Mouse (Mus musculus) hindbrain, postnatal 0 days (tissue): ENCODE measurements around the gene Ppfibp2. TPM values are rescaled to one million over a fixed set of nuclear protein-coding genes. Genes with fewer than 3 reads are reported as not detected.

ENCODE experiments used
- ATAC-seq: fragments of 200-750 bp; cut with Nextera tagmentation; 2 replicates; pipeline ENCODE4 v1.8.0; 2017; ENCODE audit warnings: mild to moderate bottlenecking, moderate TSS enrichment, moderate library complexity
- DNase-seq: peaks from one replicate; pipeline ENCODE4 v3.0.0-alpha.2; 2015; ENCODE audit warnings: low spot score
- H3K27ac ChIP-seq: fragments of 300-500 bp; sonication (generic); 2 replicates; pipeline ENCODE4 v1.5.1; 2014; ENCODE audit warnings: mild to moderate bottlenecking
- H3K27me3 ChIP-seq: fragments of 300-500 bp; sonication (generic); 2 replicates; pipeline ENCODE4 v1.6.1; 2014; ENCODE audit warnings: low read length, mixed read lengths; ENCODE audit not compliant: insufficient read depth
- H3K36me3 ChIP-seq: fragments of 300-500 bp; sonication (generic); 2 replicates; pipeline ENCODE4 v1.6.1; 2014; ENCODE audit warnings: low read length, mixed read lengths; ENCODE audit not compliant: insufficient read depth
- H3K4me1 ChIP-seq: fragments of 300-500 bp; sonication (generic); 2 replicates; pipeline ENCODE4 v1.6.1; 2014; ENCODE audit warnings: antibody characterized with exemption, low read length, mixed read lengths; ENCODE audit not compliant: insufficient read depth
- H3K4me2 ChIP-seq: fragments of 300-500 bp; sonication (generic); 2 replicates; pipeline ENCODE4 v1.6.1; 2014; ENCODE audit warnings: low read depth, mild to moderate bottlenecking, low read length, moderate library complexity, mixed read lengths
- H3K4me3 ChIP-seq: fragments of 300-500 bp; sonication (generic); 2 replicates; pipeline ENCODE4 v1.5.1; 2014; ENCODE audit warnings: low read length
- H3K9ac ChIP-seq: fragments of 300-500 bp; sonication (generic); replicated peaks from 2 replicates; pipeline ENCODE4 v1.6.1; 2014; ENCODE audit warnings: mild to moderate bottlenecking, low read length, moderate library complexity, mixed read lengths
- H3K9me3 ChIP-seq: fragments of 300-500 bp; sonication (generic); 2 replicates; pipeline ENCODE4 v1.6.1; 2016; ENCODE audit warnings: low read length, mixed read lengths
- CTCF ChIP-seq: IDR thresholded peaks from 2 replicates; pipeline ENCODE4 v1.5.1; 2016; ENCODE audit warnings: antibody characterized with exemption, control low read depth, low read depth
- WGBS: fragments of 180-500 bp; shearing (Covaris S2); extraction: QIAGEN DNeasy Blood & Tissue Kit; methylation state at CpG from one replicate; pipeline ENCODE4 v1.1.7; 2014; 5-methylcytosine and 5-hydroxymethylcytosine counted together
- polyA plus RNA-seq: library from polyadenylated mRNA; unstranded; fragments of >200 nt; fragmentation: Nextera tagmentation; extraction: Ambion mirVana; gene quantifications from 2 replicates; pipeline ENCODE4 v1.2.1, GENCODE M21; 2015
- total RNA-seq: library from RNA; depleted of rRNA; stranded (reverse); fragments of >200 nt; gene quantifications from 2 replicates; pipeline ENCODE4 v1.2.3, GENCODE M21; 2014

Ppfibp2 gene
- total and polyA plus RNA-seq, 2 experiments from 2014 or later = 2.3 to 3.4 TPM

GRCm38 (mm10) chr7:107722536-107722935 is 127.5 kb downstream of the Ppfibp2 start:
- no peaks in the 10 kb centered on the region for H3K27me3 ChIP-seq
- H3K4me2 ChIP-seq = no peak overlapping the region
- 91% methylated on average over 4 of the region's 4 CpGs for WGBS
- no peaks in the 10 kb centered on the region for H3K9me3 ChIP-seq
- DNase-seq (no peak), ATAC-seq (no peak)
- H3K36me3 ChIP-seq = no peaks in the 10 kb centered on the region
- H3K4me1 ChIP-seq = no peaks in the 10 kb centered on the region
- H3K9ac ChIP-seq = no peak overlapping the region
- H3K27ac ChIP-seq = no peak overlapping the region
- TF ChIP-seq CTCF = no peak
- no peak overlapping the region for H3K4me3 ChIP-seq

GRCm38 (mm10) chr7:107727538-107727937 is 132.5 kb downstream of the Ppfibp2 start:
- no peak for TF ChIP-seq CTCF
- Histone ChIP-seq H3K9me3 (no peaks in the 10 kb centered on the region), H3K9ac (no peak overlapping the region), H3K36me3 (no peaks in the 10 kb centered on the region), H3K27me3 (no peaks in the 10 kb centered on the region), H3K27ac (no peak overlapping the region), H3K4me1 (no peaks in the 10 kb centered on the region), H3K4me2 (no peak overlapping the region), H3K4me3 (no peak overlapping the region)
- 73% methylated on average over 3 of the region's 3 CpGs for WGBS
- DNase-seq (no peak), ATAC-seq (no peak)

- H3K4me3 ChIP-seq = no peak overlapping the region
- no peaks in the 10 kb centered on the region for H3K4me1 ChIP-seq
- no peak overlapping the region for H3K4me2 ChIP-seq
- no peak overlapping the region for H3K9ac ChIP-seq
- H3K27me3 ChIP-seq = no peaks in the 10 kb centered on the region
- H3K27ac ChIP-seq = no peak overlapping the region
- no peaks in the 10 kb centered on the region for H3K9me3 ChIP-seq
- H3K36me3 ChIP-seq = no peaks in the 10 kb centered on the region
- WGBS = 81% methylated on average over 9 of the region's 10 CpGs
- no peak for DNase-seq
- TF ChIP-seq CTCF = no peak
- ATAC-seq = no peak
These were observed 135.6 kb downstream of the Ppfibp2 start for GRCm38 (mm10) chr7:107730587-107730986.

GRCm38 (mm10) chr7:107733162-107733561 is 138.2 kb downstream of the Ppfibp2 start:
- H3K36me3 ChIP-seq = no peaks in the 10 kb centered on the region
- no peaks in the 10 kb centered on the region for H3K4me1 ChIP-seq
- TF ChIP-seq CTCF = no peak
- no peak overlapping the region for H3K27ac ChIP-seq
- no peaks in the 10 kb centered on the region for H3K27me3 ChIP-seq
- no peak overlapping the region for H3K4me2 ChIP-seq
- DNase-seq = no peak
- no peak for ATAC-seq
- no peaks in the 10 kb centered on the region for H3K9me3 ChIP-seq
- 61% methylated on average over 2 of the region's 2 CpGs for WGBS
- H3K9ac ChIP-seq = no peak overlapping the region
- H3K4me3 ChIP-seq = no peak overlapping the region

GRCm38 (mm10) chr7:107738726-107739125 is 143.7 kb downstream of the Ppfibp2 start:
- peak; percentile 53; the same call in 1 of the 2 replicates for ATAC-seq
- TF ChIP-seq CTCF = peak; percentile 65
- Histone ChIP-seq H3K4me3 (no peak overlapping the region), H3K36me3 (no peaks in the 10 kb centered on the region), H3K27me3 (no peaks in the 10 kb centered on the region), H3K9ac (no peak overlapping the region), H3K27ac (no peak overlapping the region), H3K9me3 (no peaks in the 10 kb centered on the region), H3K4me2 (no peak overlapping the region), H3K4me1 (no peaks in the 10 kb centered on the region)
- WGBS = 32% methylated on average over 2 of the region's 2 CpGs
- peak; percentile 71 for DNase-seq

GRCm38 (mm10) chr7:107742963-107743465 is 148.0 kb downstream of the Ppfibp2 start:
- H3K27ac ChIP-seq = no peak overlapping the region
- H3K36me3 ChIP-seq = no peaks in the 10 kb centered on the region
- ATAC-seq (no peak), DNase-seq (no peak)
- H3K9me3 ChIP-seq = no peaks in the 10 kb centered on the region
- no peak overlapping the region for H3K4me3 ChIP-seq
- no peak for TF ChIP-seq CTCF
- no peak overlapping the region for H3K4me2 ChIP-seq
- no peak overlapping the region for H3K9ac ChIP-seq
- 81% methylated on average over 10 of the region's 10 CpGs for WGBS
- H3K4me1 ChIP-seq = no peaks in the 10 kb centered on the region
- H3K27me3 ChIP-seq = no peaks in the 10 kb centered on the region

GRCm38 (mm10) chr7:107744454-107744853 is 149.4 kb downstream of the Ppfibp2 start:
- 89% methylated on average over 4 of the region's 4 CpGs for WGBS
- Histone ChIP-seq H3K27ac (no peak overlapping the region), H3K4me1 (no peaks in the 10 kb centered on the region), H3K36me3 (no peaks in the 10 kb centered on the region), H3K9ac (no peak overlapping the region), H3K9me3 (no peaks in the 10 kb centered on the region), H3K4me2 (no peak overlapping the region), H3K4me3 (no peak overlapping the region), H3K27me3 (no peaks in the 10 kb centered on the region)
- DNase-seq = no peak
- no peak for ATAC-seq
- no peak for TF ChIP-seq CTCF
